Mouse (Mus musculus): ENCODE data around the gene Tas2r135.

Tas2r135 gene

DNA sequence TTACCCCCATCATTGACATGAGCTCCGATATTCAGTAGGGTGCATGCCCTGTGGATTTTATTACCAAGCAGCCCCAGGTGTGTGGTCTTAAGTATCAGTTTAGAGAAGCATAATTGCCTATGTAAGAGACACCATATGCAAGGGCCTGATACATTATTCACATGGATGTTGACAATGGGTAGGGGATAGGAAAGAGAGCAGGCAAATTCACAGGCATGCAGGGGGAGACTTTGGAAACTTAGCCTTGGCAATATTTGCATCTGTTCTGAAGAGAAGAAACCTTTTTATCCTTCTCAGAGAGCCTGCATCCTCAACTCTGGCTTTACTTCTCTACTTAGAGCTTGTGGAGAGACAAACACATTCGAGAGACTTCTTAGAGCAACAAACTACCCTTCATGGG is at the start of gene Tas2r135:
Tas2r135 (plus strand) TSS at position 301 of the 400 bp plus-strand sequence.
- DNase-seq (ENCODE audit: low spot score), result no peak

DNA sequence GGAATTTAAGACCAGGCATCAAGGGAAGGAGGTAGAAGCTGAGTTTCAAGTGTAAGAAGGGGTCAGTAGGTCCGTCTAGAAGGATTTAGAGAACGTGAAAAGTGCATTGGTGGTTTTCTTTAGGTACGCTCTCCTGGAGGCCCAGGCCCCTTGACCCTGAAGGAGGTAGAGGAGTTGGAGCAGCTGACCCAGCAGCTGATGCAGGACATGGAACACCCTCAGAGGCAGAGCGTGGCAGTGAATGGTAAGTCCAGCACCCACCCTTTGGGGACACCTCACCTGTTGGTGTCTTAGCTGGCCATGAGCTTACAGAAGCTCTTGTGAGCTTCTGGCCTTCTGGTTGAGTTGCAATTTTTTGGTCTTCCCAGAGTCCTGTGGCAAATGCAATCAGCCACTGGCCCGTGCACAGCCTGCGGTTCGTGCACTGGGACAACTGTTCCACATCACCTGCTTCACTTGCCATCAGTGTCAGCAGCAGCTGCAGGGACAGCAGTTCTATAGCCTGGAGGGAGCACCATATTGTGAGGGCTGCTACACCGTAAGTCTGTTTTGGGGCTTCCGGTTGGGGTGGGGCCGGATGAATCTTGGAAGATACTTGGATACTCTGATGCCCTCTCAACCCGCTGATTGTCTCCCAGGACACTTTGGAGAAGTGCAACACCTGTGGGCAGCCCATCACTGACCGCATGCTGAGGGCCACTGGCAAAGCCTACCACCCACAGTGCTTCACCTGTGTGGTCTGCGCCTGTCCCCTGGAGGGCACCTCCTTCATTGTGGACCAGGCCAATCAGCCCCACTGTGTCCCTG is 49.2 kb upstream of the Tas2r135 start:
- DNase-seq (ENCODE audit: low spot score), result no peak

DNA sequence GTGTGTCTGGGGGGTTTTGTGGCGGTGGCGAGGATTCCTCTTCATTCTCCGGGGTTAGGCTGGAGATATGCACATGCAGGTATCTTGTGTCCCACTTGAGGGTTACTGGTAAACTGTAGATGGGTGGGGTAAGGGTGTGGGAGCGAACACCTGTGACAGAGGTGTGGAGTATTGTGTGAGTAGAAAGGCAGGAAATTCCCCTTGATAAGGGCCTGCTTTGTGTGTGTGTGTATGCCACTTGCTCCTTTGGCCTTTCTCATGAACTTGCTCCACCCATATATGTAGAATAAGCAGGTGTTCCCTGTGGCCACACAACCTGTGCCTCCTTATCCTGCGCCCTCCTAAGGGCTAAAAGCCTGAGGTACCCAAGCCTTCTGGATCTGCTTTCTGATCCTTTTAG is 48.3 kb upstream of the Tas2r135 start:
- DNase-seq (ENCODE audit: low spot score), result no peak

DNA sequence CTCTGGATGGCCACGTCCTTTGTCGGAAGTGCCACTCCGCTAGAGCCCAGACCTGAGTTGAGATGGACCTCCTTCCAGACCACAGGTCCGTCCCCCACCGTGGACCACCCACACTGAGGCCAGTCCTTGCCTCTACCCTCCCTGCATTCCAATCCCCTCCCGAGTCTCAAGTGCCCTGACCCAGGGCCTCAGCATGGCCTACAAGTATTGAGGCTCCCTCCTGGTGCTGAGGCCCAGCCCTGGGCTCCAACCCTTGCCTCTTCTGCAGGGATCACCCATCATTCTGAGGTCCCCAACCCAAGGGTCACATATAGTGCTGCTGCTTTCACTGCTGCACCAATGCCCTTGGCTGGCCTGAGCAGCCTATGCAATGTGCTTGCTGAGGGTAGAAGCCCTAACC is 47.3 kb upstream of the Tas2r135 start:
- no peak for DNase-seq (ENCODE audit: low spot score)

DNA sequence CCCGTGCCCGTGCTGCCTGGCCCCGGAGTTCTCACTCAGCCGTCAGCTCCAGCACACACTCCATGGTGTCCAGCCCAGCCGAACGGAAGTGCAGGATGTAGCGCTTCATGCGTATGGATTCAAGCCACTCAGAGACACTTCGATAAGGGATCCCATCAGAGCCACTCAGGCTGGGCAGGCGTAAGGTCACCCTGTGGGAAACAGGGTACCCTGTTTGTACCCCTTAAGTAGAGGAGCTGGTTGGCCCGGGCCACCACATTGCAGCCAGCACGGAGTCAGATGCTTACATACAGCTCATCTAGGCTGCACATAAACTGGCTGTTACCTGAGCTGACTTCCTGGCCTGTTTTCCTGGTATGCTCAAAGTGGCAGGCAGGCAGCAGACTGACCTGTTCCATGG is 46.3 kb upstream of the Tas2r135 start:
- no peak for DNase-seq (ENCODE audit: low spot score)

DNA sequence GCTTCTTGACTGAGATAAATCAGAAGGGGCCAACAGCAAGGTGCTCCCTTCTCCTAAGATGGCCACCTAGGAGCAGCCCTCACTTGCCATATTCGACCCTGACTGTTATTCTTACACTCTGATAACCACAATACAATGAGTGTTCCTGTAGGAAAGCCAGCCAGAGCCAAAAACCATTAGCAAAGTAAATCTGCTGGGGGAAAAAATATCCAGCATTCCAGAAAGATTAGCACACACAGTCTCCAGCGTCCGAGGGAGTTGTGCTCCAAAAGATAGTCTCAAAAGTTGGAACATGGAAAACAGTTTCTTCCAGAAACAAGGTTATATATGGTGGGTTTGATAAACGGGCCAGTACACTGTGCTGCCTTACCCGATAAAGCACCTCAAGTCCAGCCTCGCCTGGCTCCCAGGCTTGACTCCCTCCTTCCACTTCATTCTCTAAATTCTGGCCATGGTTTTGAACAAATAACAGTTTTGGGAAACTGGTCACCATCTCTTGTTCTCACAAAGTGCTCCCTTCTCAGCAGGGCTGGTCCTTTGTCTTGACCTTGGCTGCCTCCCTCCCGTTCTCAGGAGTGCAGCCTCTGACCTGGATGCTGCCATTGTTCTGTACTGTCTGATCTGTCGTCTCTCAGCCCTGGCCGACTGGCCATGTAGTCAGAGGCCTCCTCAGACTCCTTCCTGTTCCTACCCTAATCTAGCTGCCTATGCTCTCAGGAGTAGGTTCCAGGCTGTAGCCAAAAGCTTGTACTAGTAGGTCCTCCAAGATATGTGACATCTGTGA is 45.7 kb upstream of the Tas2r135 start:
- DNase-seq (ENCODE audit: low spot score), result no peak

DNA sequence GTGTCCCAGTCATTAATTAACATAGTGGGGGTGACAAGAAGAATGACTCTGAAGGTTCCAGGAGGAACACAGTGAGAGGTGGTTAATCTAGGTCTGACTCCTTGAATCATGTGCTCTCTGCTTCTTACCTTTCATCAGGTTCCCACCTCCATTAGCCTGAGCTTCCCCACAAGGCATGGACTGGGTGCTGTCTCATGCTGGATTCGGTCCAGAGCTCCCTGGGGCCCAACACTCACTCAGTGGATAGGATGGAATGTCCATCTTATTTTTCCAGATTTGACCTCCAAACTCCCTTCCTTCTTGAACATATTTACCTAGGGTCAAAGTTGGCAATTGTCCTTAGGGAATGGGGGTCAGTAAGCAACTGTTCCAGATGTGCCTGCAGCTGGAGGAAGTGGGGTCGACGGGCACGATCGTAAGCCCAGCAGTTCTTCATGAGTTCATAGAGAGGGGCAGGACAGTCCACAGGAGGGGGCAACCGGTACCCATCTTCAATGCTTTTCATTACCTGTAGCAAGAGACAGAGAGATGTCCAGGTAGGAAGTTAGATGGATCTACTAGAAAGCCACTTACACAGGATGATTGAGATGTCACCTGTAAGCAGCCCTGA is 44.9 kb upstream of the Tas2r135 start:
- DNase-seq (ENCODE audit: low spot score), result no peak

DNA sequence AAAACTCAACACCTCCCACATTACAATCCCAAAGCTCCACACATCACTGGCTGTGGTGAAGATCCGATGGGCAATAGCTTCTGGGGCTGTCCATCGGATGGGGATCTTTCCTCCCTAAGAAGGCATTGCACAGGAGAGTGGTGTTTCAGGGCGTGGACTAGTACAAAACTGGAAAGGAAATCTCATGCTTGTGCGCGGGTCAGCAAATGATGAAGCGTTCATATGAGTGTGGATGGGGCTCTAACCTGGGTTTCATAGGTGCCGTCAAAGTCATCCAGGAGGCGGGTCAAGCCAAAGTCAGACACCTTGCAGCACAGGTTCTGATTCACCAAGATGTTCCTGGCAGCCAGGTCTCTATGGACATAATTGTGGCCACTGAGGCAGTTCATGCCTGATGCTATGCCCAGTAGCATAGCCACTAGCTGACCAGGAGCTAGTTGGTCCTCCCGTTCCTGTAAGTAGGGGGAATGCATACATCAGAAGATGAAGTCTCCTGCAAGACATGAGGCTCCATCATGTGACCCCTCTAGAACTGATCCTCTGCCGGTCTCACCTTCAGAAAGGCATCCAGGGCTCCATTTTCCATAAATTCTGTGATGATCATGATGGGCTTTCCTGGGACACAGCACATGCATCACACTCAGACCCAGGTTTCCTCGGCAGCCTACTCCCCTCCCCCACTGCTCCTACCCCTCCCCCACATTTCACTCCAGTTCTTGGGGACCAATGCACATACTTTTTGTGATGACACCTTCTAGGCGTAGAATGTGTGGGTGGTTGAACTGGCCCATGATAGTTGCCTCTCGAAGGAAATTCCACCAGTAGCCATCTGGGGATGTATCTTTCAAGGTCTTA is 44.0 kb upstream of the Tas2r135 start:
- DNase-seq (ENCODE audit: low spot score), result no peak

DNA sequence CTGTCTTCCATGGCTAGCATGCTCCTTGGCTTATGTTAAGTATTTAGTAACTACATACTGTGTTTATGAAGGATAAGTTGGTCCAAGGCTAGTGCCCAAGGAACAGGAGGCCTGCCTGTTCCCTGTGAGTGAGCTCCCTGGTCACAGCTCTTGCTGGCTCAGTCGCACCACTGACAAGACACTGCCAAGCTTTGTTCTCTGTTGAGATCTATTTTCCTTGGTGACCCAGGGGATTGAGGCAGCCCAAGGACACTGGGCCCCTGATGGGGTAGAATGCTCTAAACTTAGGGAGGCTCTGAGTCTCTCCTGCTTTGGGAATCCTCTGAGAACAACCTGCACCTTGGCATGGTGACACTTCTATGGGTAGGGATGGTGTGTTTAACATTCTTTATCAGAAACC is 43.2 kb upstream of the Tas2r135 start:
- DNase-seq (ENCODE audit: low spot score), result no peak

DNA sequence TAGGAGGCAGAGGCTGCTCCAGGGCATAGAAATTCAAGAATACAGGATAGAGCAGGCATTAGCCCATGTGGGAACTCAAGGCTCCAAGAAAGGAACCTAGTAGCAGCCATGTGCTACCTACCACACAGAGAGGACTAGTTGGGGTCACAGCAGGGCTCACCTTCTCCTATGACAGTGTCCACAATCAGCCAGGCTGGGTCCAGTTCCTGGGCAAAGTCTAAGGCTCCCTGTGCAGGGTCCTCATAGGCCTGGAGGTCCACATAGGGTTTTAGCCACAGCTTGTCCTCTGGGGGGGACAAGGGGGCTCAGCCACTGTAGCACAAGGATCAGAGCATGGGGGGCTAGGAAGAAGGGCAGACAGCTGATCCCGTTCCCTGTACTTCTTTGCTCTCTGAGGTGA is 42.7 kb upstream of the Tas2r135 start:
- DNase-seq (ENCODE audit: low spot score), result no peak

DNA sequence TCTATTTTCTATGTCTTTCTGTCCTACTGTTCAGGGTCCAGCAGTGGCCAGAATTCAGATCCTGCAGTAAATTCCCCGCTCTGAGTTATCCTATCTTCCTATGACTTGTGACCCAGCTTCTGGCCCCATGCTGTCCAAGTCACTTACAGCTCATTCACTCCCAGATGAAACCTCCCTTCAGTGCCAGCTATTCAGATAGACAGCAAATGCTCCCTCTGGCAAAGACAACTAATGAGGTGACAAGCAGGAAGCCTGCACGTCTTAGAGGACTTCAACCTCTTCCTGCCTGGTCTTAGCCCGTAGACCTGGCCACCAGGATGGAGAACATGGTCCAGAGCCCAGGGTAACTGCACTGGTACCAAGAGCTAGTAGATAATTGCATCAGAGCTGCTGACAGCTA is 42.3 kb upstream of the Tas2r135 start:
- no peak for DNase-seq (ENCODE audit: low spot score)

DNA sequence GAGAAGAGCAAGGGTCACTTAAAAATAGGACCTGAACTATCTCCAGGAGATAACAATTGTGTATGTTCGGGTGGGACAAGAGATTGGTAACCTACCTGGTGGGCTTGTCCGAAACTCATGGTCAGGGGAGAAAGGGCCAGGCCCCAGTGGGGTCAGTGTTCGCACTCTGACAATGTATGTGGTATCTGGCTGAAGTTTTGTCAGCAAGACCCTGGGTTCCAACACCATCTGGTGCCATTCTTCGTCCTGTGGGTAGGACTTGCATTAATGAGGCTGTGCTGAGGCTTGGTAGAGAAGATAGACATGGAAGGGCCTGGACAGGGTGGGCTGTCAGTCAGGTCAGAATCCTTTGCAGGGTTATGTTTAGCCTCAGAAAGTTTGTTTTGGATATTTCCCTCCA is 41.2 kb upstream of the Tas2r135 start:
- no peak for DNase-seq (ENCODE audit: low spot score)

DNA sequence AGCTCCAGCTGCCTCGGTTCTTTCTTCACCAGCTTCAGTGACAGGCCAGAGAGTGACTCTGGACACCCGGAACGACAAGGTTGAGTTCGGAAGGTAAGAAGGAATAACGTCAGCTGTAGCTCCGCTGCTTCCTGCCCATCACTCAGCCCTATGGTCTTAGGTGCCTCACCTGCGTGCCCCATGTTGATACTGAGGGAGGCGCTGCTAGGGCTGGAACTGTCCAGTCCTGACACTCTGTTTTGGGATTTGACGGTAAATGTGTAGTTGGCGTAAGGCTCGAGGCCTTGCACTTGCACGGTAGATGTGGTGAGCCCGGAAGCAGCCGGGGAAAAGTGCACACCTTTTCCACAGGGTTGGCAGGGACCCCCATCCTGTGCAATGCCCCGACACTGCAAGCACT is 40.6 kb upstream of the Tas2r135 start:
- DNase-seq (ENCODE audit: low spot score), result no peak

DNA sequence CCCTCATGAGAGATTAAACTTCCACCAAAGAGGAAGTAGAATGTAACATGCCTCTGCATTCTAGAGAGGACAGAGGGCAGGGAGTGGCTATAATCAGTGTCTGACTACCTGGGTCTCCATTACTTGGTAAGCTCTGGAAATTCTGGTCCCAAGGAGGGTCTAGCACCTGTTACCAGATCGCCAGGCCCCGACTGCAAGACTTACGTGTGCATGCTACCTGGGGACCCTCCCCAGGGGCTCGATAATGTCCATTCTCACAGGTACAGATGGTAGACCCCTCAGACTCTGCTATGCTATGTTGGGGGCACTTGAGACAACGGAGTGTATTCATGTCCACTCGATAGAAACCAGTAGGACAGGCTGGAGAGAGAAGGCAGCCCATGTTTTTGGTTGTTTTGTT is 40.0 kb upstream of the Tas2r135 start:
- DNase-seq (ENCODE audit: low spot score), result no peak

DNA sequence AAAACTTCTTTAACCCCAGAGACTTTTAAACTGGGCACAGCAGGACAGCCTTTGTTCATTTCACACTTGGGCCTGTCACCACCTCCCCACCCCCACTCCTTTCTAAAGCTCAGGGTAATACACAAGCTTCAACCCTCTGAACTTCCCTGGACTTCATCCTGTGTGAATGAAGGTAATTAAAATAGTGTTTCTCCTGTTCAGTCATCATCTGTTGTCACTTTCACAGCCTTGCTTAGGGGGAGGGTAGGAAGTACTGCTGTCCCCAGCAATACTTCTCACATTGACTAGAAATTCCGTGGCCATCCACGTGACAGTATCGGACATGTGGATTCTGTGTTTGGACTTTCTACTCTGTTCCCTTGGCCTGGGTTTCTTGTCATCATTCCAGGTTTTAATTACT is 35.4 kb upstream of the Tas2r135 start:
- peak; percentile 30 for DNase-seq (ENCODE audit: low spot score)

DNA sequence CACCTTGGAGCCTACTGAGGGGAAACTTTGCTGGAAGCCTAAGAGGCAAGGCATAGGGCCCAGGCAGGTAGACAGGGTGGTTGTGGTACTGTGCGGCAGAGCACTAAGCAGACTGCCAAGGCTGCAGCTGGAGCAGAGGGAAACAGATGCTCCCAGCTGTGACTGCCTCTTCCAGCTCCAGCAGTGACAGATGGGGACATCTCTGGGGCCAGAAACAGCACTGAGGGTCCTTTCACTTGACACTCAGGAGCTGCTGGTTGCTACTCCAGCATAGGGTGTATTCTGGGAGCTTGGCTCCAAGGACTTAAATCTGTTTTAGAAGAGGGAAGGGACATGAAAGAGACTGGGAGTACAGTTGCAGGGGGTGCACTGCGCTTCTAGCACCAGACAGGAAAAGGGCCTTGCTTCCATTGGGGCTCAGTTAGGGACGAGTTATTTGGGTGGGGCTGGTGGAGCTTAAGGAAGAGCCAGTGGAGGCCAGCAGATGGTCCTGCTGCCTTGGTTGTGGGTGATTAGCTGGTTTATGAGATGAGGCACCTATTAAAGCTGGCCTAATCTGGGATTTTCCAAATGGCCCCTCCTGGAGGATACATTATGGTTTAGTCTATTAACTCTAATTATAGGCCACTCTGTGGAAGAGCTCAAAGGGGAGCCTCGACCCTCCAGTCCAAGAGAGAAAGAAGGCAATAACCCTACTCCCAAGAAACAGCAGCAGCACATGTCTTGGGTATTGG is 34.4 kb upstream of the Tas2r135 start:
- peak; percentile 49 for DNase-seq (ENCODE audit: low spot score)

DNA sequence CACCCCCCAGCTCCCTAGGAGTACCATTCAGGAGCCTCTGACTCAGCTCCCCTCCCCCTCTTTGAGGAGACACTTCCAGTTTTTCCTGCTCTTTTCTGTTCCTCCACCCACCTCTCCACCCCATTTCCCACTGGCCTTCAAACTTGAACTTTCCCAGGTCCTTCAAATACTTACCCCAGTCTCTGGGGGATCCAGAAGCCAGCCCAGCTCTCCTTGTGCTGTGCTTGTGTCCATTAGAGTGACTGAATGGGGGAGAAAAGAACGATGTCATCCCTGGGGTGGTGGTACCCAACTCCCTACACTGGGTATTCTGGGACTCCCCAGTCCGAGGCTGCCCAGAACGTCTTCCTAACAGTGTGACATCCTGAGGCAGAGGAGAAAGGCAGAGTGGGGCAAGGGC is 33.2 kb upstream of the Tas2r135 start:
- peak; percentile 43 for DNase-seq (ENCODE audit: low spot score)

DNA sequence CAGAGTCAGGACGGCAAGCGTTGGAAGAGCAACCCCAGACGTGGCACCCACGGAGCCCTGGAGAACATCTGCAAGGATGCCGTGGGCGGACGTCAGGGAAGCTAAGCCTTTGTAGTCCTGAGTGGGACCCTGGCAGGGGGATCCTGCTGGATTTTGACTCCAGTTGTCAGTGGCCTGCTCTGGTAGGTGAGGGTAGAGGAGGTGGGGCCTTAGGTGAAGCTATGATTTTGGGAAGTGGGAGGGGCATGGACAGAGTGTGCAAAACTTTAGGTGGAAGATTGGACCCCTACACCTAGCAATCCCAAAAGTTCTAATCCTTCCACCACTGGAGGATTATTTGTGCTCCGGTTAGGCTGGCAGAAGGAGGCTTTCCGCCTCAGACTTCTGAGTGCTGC is 32.8 kb upstream of the Tas2r135 start:
- DNase-seq (ENCODE audit: low spot score), result no peak

DNA sequence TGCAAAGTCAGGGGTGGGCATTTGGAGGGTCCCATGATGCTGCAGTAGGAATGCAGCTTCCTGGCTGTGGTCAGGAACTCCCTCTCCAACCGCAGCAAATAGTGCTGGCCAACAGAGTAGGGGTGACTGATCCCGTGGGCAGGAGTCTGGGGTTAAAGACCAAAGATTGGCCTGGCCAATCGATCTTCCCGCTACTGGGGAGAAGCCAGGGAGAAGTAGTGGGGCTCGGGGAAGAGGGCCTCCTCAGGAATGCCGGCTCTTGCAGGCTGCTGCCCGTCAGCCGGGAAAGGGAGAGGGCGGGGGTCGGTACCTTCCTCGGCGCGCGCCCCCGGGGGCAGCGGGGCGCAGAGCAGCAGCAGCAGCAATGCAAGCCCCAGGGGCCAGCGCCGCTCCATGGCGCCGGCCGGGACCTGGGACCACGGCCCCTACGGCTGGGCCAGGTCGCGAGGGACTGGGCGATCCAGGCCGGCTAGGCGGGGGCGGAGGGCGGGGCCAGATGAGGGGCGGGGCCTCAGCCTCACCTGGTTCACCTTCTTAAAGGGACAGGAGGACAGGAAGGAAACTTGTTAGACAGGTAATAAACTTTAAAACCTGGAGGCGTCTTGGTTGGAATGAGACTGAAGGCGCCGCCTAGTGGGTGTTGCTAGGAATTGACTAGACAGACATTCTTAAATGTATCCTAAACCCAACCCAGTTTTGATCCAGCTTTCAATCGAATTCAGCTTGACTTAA is 32.3 kb upstream of the Tas2r135 start, which contains the start of gene Epha1:
Epha1 (minus strand) TSS at position 453 of the 732 bp plus-strand sequence.
- DNase-seq (ENCODE audit: low spot score), result peak; percentile 79

DNA sequence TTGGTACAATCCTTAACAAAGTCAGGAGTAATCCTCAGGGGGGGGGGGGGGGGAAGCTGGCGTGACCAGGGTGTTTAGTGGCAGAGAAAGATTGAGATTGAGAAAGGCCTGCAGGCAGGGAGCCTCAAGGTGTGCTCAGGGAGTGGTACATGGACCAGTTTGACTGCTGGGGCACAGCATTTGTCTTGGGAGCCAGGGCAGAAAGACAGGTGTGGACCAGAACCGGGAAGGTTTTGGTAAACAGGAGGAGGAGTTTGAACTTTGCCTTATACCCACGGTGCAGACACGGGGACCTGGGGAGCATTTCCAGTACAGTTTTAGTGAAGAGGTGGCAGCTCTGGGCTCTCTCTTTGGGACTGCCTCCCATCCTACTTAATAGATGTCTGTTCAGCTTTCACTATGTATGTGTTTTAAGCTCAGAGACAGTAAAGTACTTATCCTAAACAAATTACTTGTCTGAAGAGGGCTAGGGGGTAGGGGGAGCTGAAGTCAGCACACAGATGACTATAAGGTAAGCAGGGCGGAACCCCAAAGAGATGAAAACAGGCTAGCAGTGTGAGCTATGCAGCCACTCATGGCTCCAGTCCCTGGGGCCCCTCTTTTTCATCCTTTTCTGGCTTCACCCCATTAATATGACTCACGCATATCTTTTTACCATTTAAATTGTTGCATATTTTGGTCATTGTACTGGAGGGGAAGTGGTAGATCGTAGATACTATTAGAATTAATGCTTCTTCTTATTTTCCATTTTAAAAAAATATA is 31.4 kb upstream of the Tas2r135 start:
- DNase-seq (ENCODE audit: low spot score), result peak; percentile 41
